Mouse (Mus musculus): ENCODE measurements around the gene Gm32742.

DNA sequence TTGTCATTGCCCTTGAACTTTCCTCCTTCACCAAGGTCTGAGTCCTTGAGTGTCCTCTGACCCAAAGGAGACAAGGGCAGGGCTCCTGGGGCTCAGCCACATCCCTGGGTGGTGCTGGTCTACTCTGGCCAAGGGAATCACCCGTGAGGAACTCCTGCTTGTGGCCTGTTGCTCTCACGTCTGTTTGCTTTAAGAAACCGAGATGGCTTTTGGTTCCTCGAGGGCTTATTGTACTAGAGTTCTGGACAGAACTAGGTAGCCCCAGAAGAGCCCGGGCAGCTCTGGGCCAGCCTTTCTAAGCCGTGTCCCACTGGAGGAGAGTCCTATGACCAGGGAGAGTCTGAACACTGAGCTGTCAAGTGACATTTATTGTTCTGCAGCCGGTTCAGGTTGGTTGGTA lies 3.8 kb upstream of the Gm32742 start:
- no peak for TF ChIP-seq POLR2A (IDR thresholded peaks at IDR 0.05; ENCODE audit: borderline replicate concordance, low read depth, low read length)
- no peak for TF ChIP-seq CTCF (IDR thresholded peaks at IDR 0.05; ENCODE audit: low read depth, low read length)
